Mouse (Mus musculus): ENCODE measurements around the gene Syngr4. TPM values are rescaled to one million over a fixed set of nuclear protein-coding genes. Genes with fewer than 3 reads are reported as not detected.
"Not testable (repeated sequence)": the region's sequence is repeated elsewhere in the genome, so short reads cannot be mapped to it uniquely, and the experiment has no call there.

The Syngr4 gene
- 0.28 and 0.56 TPM in 2 replicates for polyA plus RNA-seq (2012; rRNA removed)

GRCm38 (mm10) chr7:45896517-45897257, at the start of gene Syngr4, which contains the start of gene Tmem143:
Gene Syngr4 (minus strand): TSS chr7:45896714.
Gene Tmem143 (plus strand): TSS chr7:45896941.
- Histone ChIP-seq H3K36me3 (ENCODE audit: control insufficient read depth, insufficient read depth, low read length) (no peaks in the 10 kb centered on the region), H3K27ac (ENCODE audit: insufficient read depth, low read length) (peak within 1 kb of the TSS; percentile 75), H3K27me3 (ENCODE audit: control insufficient read depth, insufficient read depth, low read length) (no peaks in the 10 kb centered on the region), H3K4me1 (ENCODE audit: control insufficient read depth, insufficient read depth, insufficient read length) (peaks cover 6% of the 10 kb centered on the region; the same call in 1 of the 2 replicates), H3K4me3 (ENCODE audit: extremely low read depth, insufficient read depth, insufficient read length) (peak within 1 kb of the TSS; percentile 60)
- peak; percentile 87 for TF ChIP-seq POLR2A (IDR thresholded peaks at IDR 0.05; ENCODE audit: low read depth, low read length)
- no peak for TF ChIP-seq CTCF (IDR thresholded peaks at IDR 0.05; ENCODE audit: extremely low read depth, insufficient read depth, insufficient read length, insufficient replicate concordance)
- under 1% methylated on average over 40 of the region's 40 CpGs for WGBS
- DNase-seq (ENCODE audit: low read depth in 1 of 2, low spot score in 2 of 2), result peak; percentile 94 to 98

DNA sequence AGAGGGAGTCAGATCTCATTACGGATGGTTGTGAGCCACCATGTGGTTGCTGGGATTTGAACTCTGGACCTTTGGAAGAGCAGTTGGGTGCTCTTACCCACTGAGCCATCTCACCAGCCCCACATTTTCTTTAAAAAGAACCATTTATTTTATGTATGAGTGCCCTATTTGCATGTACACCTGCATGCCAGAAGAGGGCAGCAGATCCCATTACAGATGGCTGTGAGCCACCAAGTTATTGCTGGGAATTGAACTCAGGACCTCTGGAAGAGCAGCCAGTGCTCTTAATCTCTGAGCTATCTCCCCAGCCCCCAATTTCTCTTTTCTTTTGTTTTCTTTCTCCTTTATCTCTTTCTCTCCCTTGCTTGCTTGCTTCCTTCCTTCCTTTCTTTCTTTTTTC, 46.8 kb upstream of the Syngr4 start:
- WGBS, result 43% methylated on average over 1 of the region's 1 CpGs
- H3K27ac ChIP-seq (ENCODE audit: insufficient read depth, low read length); DNase-seq (ENCODE audit: low read depth in 1 of 2, low spot score in 2 of 2); H3K4me1 ChIP-seq (ENCODE audit: control insufficient read depth, insufficient read depth, insufficient read length); H3K36me3 ChIP-seq (ENCODE audit: control insufficient read depth, insufficient read depth, low read length); H3K27me3 ChIP-seq (ENCODE audit: control insufficient read depth, insufficient read depth, low read length); H3K4me3 ChIP-seq (ENCODE audit: extremely low read depth, insufficient read depth, insufficient read length): not testable (repeated sequence)

GRCm38 (mm10) chr7:45941986-45942385, 45.5 kb upstream of the Syngr4 start:
- no peak overlapping the region for H3K27ac ChIP-seq (ENCODE audit: insufficient read depth, low read length)
- H3K36me3 ChIP-seq (ENCODE audit: control insufficient read depth, insufficient read depth, low read length), result no peaks in the 10 kb centered on the region
- no peak for TF ChIP-seq CTCF (IDR thresholded peaks at IDR 0.05; ENCODE audit: extremely low read depth, insufficient read depth, insufficient read length, insufficient replicate concordance)
- TF ChIP-seq POLR2A (IDR thresholded peaks at IDR 0.05; ENCODE audit: low read depth, low read length), result no peak
- H3K4me1 ChIP-seq (ENCODE audit: control insufficient read depth, insufficient read depth, insufficient read length), result no peaks in the 10 kb centered on the region
- no peaks in the 10 kb centered on the region for H3K27me3 ChIP-seq (ENCODE audit: control insufficient read depth, insufficient read depth, low read length)
- no peak overlapping the region for H3K4me3 ChIP-seq (ENCODE audit: extremely low read depth, insufficient read depth, insufficient read length)
- 90% methylated on average over 9 of the region's 9 CpGs for WGBS
- no peak for DNase-seq (ENCODE audit: low read depth in 1 of 2, low spot score in 2 of 2)

GRCm38 (mm10) chr7:45939836-45940235, 43.3 kb upstream of the Syngr4 start:
- TF ChIP-seq CTCF (IDR thresholded peaks at IDR 0.05; ENCODE audit: extremely low read depth, insufficient read depth, insufficient read length, insufficient replicate concordance), result no peak
- no peak for TF ChIP-seq POLR2A (IDR thresholded peaks at IDR 0.05; ENCODE audit: low read depth, low read length)
- H3K27me3 ChIP-seq (ENCODE audit: control insufficient read depth, insufficient read depth, low read length), result no peaks in the 10 kb centered on the region
- no peak overlapping the region for H3K4me3 ChIP-seq (ENCODE audit: extremely low read depth, insufficient read depth, insufficient read length)
- no peaks in the 10 kb centered on the region for H3K4me1 ChIP-seq (ENCODE audit: control insufficient read depth, insufficient read depth, insufficient read length)
- 63% methylated on average over 2 of the region's 2 CpGs for WGBS
- DNase-seq (ENCODE audit: low read depth in 1 of 2, low spot score in 2 of 2), result no peak
- no peaks in the 10 kb centered on the region for H3K36me3 ChIP-seq (ENCODE audit: control insufficient read depth, insufficient read depth, low read length)
- no peak overlapping the region for H3K27ac ChIP-seq (ENCODE audit: insufficient read depth, low read length)

- H3K36me3 ChIP-seq (ENCODE audit: control insufficient read depth, insufficient read depth, low read length), result no peaks in the 10 kb centered on the region
- H3K4me1 ChIP-seq (ENCODE audit: control insufficient read depth, insufficient read depth, insufficient read length), result no peaks in the 10 kb centered on the region
- TF ChIP-seq POLR2A (IDR thresholded peaks at IDR 0.05; ENCODE audit: low read depth, low read length) (no peak), CTCF (IDR thresholded peaks at IDR 0.05; ENCODE audit: extremely low read depth, insufficient read depth, insufficient read length, insufficient replicate concordance) (peak; percentile 77; the same call in 1 of the 2 replicates)
- no peaks in the 10 kb centered on the region for H3K27me3 ChIP-seq (ENCODE audit: control insufficient read depth, insufficient read depth, low read length)
- H3K4me3 ChIP-seq (ENCODE audit: extremely low read depth, insufficient read depth, insufficient read length), result no peak overlapping the region
- WGBS, result 11% methylated on average over 7 of the region's 7 CpGs
- DNase-seq (ENCODE audit: low read depth in 1 of 2, low spot score in 2 of 2), result peak; percentile 59 to 71
- no peak overlapping the region for H3K27ac ChIP-seq (ENCODE audit: insufficient read depth, low read length)
Observed at GRCm38 (mm10) chr7:45935114-45935513, 38.6 kb upstream of the Syngr4 start.

DNA sequence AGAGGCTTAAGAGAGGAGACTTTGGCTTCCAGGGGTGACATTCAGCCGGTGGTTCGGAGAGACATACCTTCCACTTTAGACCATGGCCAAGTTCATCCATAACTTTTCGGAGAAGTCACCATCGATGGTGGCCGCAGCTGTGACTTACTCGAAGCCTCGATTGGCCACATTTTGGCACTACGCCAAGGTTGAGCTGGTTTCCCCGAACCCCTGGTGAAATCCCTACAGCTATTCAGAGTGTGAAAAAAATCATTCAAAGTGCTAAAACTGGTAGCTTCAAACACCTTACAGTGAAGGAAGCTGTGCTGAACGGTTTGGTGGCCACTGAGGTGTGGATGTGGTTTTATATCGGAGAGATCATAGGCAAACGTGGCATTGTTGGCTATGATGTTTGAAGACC, 37.3 kb upstream of the Syngr4 start:
- H3K27ac ChIP-seq (ENCODE audit: insufficient read depth, low read length); H3K4me1 ChIP-seq (ENCODE audit: control insufficient read depth, insufficient read depth, insufficient read length); DNase-seq (ENCODE audit: low read depth in 1 of 2, low spot score in 2 of 2); H3K27me3 ChIP-seq (ENCODE audit: control insufficient read depth, insufficient read depth, low read length); H3K36me3 ChIP-seq (ENCODE audit: control insufficient read depth, insufficient read depth, low read length); H3K4me3 ChIP-seq (ENCODE audit: extremely low read depth, insufficient read depth, insufficient read length): not testable (repeated sequence)
- WGBS, result 67% methylated on average over 12 of the region's 12 CpGs

DNA sequence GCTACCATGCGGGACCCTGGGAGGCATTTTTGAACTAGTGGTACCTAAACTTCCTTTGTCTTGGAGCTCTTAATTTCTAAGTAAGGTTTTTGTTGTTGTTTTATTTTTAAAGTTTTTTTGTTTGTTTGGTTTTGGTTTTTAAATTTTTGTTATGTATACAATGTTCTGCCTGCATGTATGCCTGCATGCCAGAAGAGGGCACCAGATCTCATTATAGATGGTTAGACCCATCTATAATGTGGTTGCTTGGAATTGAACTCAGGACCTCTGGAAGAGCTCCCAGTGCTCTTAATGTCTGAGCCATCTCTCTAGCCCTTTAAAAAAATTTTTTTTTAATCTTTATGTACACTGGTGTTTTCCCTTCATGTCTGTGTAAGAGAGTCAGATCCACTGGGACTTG, 33.2 kb upstream of the Syngr4 start:
- 91% methylated on average over 1 of the region's 1 CpGs for WGBS

More for the DNA sequence above, 33.2 kb upstream of the Syngr4 start:
- Histone ChIP-seq H3K4me1 (ENCODE audit: control insufficient read depth, insufficient read depth, insufficient read length) (no peaks in the 10 kb centered on the region), H3K36me3 (ENCODE audit: control insufficient read depth, insufficient read depth, low read length) (no peaks in the 10 kb centered on the region), H3K27me3 (ENCODE audit: control insufficient read depth, insufficient read depth, low read length) (no peaks in the 10 kb centered on the region), H3K4me3 (ENCODE audit: extremely low read depth, insufficient read depth, insufficient read length) (no peak overlapping the region), H3K27ac (ENCODE audit: insufficient read depth, low read length) (no peak overlapping the region)
- DNase-seq (ENCODE audit: low read depth in 1 of 2, low spot score in 2 of 2), result no peak
- no peak for TF ChIP-seq POLR2A (IDR thresholded peaks at IDR 0.05; ENCODE audit: low read depth, low read length)
- TF ChIP-seq CTCF (IDR thresholded peaks at IDR 0.05; ENCODE audit: extremely low read depth, insufficient read depth, insufficient read length, insufficient replicate concordance), result no peak

Data from spleen, adult 2 months (tissue).